Mouse (Mus musculus) hindbrain, postnatal 0 days (tissue): ENCODE measurements at regions not wholly inside any gene's neighbourhood (a gene's known extent, or its start where the extent isn't known, plus 50 kb on each side); places are given as distances from the start of the nearest gene placed in this dataset.

ENCODE experiments used
- ATAC-seq: fragments of 200-750 bp; cut with Nextera tagmentation; 2 replicates; pipeline ENCODE4 v1.8.0; 2017; ENCODE audit warnings: mild to moderate bottlenecking, moderate TSS enrichment, moderate library complexity
- DNase-seq: peaks from one replicate; pipeline ENCODE4 v3.0.0-alpha.2; 2015; ENCODE audit warnings: low spot score
- H3K27ac ChIP-seq: fragments of 300-500 bp; sonication (generic); 2 replicates; pipeline ENCODE4 v1.5.1; 2014; ENCODE audit warnings: mild to moderate bottlenecking
- H3K27me3 ChIP-seq: fragments of 300-500 bp; sonication (generic); 2 replicates; pipeline ENCODE4 v1.6.1; 2014; ENCODE audit warnings: low read length, mixed read lengths; ENCODE audit not compliant: insufficient read depth
- H3K36me3 ChIP-seq: fragments of 300-500 bp; sonication (generic); 2 replicates; pipeline ENCODE4 v1.6.1; 2014; ENCODE audit warnings: low read length, mixed read lengths; ENCODE audit not compliant: insufficient read depth
- H3K4me1 ChIP-seq: fragments of 300-500 bp; sonication (generic); 2 replicates; pipeline ENCODE4 v1.6.1; 2014; ENCODE audit warnings: antibody characterized with exemption, low read length, mixed read lengths; ENCODE audit not compliant: insufficient read depth
- H3K4me2 ChIP-seq: fragments of 300-500 bp; sonication (generic); 2 replicates; pipeline ENCODE4 v1.6.1; 2014; ENCODE audit warnings: low read depth, mild to moderate bottlenecking, low read length, moderate library complexity, mixed read lengths
- H3K4me3 ChIP-seq: fragments of 300-500 bp; sonication (generic); 2 replicates; pipeline ENCODE4 v1.5.1; 2014; ENCODE audit warnings: low read length
- H3K9ac ChIP-seq: fragments of 300-500 bp; sonication (generic); replicated peaks from 2 replicates; pipeline ENCODE4 v1.6.1; 2014; ENCODE audit warnings: mild to moderate bottlenecking, low read length, moderate library complexity, mixed read lengths
- H3K9me3 ChIP-seq: fragments of 300-500 bp; sonication (generic); 2 replicates; pipeline ENCODE4 v1.6.1; 2016; ENCODE audit warnings: low read length, mixed read lengths
- CTCF ChIP-seq: IDR thresholded peaks from 2 replicates; pipeline ENCODE4 v1.5.1; 2016; ENCODE audit warnings: antibody characterized with exemption, control low read depth, low read depth
- WGBS: fragments of 180-500 bp; shearing (Covaris S2); extraction: QIAGEN DNeasy Blood & Tissue Kit; methylation state at CpG from one replicate; pipeline ENCODE4 v1.1.7; 2014; 5-methylcytosine and 5-hydroxymethylcytosine counted together

- DNase-seq: no peak
- H3K36me3 ChIP-seq: no peaks in the 10 kb centered on the region
- no peak for TF ChIP-seq CTCF
- no peaks in the 10 kb centered on the region for H3K9me3 ChIP-seq
- ATAC-seq: 0 out of 2 replicates have a peak, but pooled peaks have one; percentile 15
- no peak overlapping the region for H3K27ac ChIP-seq
- no peak overlapping the region for H3K4me3 ChIP-seq
- H3K4me1 ChIP-seq: peaks cover 12% of the 10 kb centered on the region; the same call in 1 of the 2 replicates
- WGBS: 58% methylated on average over 6 of the region's 6 CpGs
- H3K9ac ChIP-seq: no peak overlapping the region
- no peaks in the 10 kb centered on the region for H3K27me3 ChIP-seq
- no peak overlapping the region for H3K4me2 ChIP-seq
Observed at GRCm38 (mm10) chr11:22611102-22611869, 99.4 kb downstream of the Tmem17 start.

GRCm38 (mm10) chr11:22613500-22613899, 101.6 kb downstream of the Tmem17 start:
- 51% methylated on average over 2 of the region's 2 CpGs for WGBS
- H3K4me1 ChIP-seq: peaks cover 12% of the 10 kb centered on the region; the same call in 1 of the 2 replicates
- no peaks in the 10 kb centered on the region for H3K36me3 ChIP-seq
- ATAC-seq (no peak), DNase-seq (no peak)
- no peaks in the 10 kb centered on the region for H3K9me3 ChIP-seq
- H3K4me2 ChIP-seq: no peak overlapping the region
- H3K27ac ChIP-seq: no peak overlapping the region
- H3K27me3 ChIP-seq: no peaks in the 10 kb centered on the region
- no peak overlapping the region for H3K9ac ChIP-seq
- no peak for TF ChIP-seq CTCF
- H3K4me3 ChIP-seq: no peak overlapping the region

- Histone ChIP-seq H3K36me3 (no peaks in the 10 kb centered on the region), H3K9ac (0 out of 2 replicates have a peak overlapping the region, but pooled peaks have one; percentile 30), H3K27ac (peak overlapping the region; percentile 48; the same call in 1 of the 2 replicates), H3K4me1 (no peaks in the 10 kb centered on the region), H3K9me3 (no peaks in the 10 kb centered on the region), H3K27me3 (no peaks in the 10 kb centered on the region), H3K4me3 (peak overlapping the region; percentile 29), H3K4me2 (peak overlapping the region; percentile 56)
- peak; percentile 100 for TF ChIP-seq CTCF
- 10% methylated on average over 21 of the region's 21 CpGs for WGBS
- ATAC-seq (peak; percentile 95), DNase-seq (peak; percentile 85)
Observed at GRCm38 (mm10) chr11:22617204-22617874, 105.5 kb downstream of the Tmem17 start.

GRCm38 (mm10) chr11:22620912-22621705, 109.2 kb downstream of the Tmem17 start:
- Histone ChIP-seq H3K4me2 (no peak overlapping the region), H3K4me3 (no peak overlapping the region), H3K27me3 (no peaks in the 10 kb centered on the region), H3K9me3 (no peaks in the 10 kb centered on the region), H3K4me1 (no peaks in the 10 kb centered on the region), H3K36me3 (no peaks in the 10 kb centered on the region), H3K9ac (no peak overlapping the region), H3K27ac (no peak overlapping the region)
- DNase-seq (no peak), ATAC-seq (no peak)
- 60% methylated on average over 8 of the region's 8 CpGs for WGBS
- no peak for TF ChIP-seq CTCF

- Histone ChIP-seq H3K9me3 (no peaks in the 10 kb centered on the region), H3K27ac (no peak overlapping the region), H3K4me1 (no peaks in the 10 kb centered on the region), H3K4me2 (no peak overlapping the region), H3K27me3 (no peaks in the 10 kb centered on the region), H3K4me3 (no peak overlapping the region), H3K9ac (no peak overlapping the region), H3K36me3 (no peaks in the 10 kb centered on the region)
- ATAC-seq (no peak), DNase-seq (no peak)
- no peak for TF ChIP-seq CTCF
- 79% methylated on average over 6 of the region's 6 CpGs for WGBS
Observed at GRCm38 (mm10) chr11:22621868-22622267, 110.0 kb downstream of the Tmem17 start.

GRCm38 (mm10) chr11:22622496-22622997, 110.7 kb downstream of the Tmem17 start:
- no peaks in the 10 kb centered on the region for H3K9me3 ChIP-seq
- no peak for TF ChIP-seq CTCF
- H3K9ac ChIP-seq: no peak overlapping the region
- ATAC-seq (no peak), DNase-seq (no peak)
- H3K27ac ChIP-seq: no peak overlapping the region
- no peaks in the 10 kb centered on the region for H3K27me3 ChIP-seq
- H3K4me3 ChIP-seq: no peak overlapping the region
- no peaks in the 10 kb centered on the region for H3K36me3 ChIP-seq
- WGBS: 53% methylated on average over 8 of the region's 8 CpGs
- H3K4me1 ChIP-seq: no peaks in the 10 kb centered on the region
- H3K4me2 ChIP-seq: no peak overlapping the region
